Mouse (Mus musculus): ENCODE results near the gene Rock2.

DNA sequence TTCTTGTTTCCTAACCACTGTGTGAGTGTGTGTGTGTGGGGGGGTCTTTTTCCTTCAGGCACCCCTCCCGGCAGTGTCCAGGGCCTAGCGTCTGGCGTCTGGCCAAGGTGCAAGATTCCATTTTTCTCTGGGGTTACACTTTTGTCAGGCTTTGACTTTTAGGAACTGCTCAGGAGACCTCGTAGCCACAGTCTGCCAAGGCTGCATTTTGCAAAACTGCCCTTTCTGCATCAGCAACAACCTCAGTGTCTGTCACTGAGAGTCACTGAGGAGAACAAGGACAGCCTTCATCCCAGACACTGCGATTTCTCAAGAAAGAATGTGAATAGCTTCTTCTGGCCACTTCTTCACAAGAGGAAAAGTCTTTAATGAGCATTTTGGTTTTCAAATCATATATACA, 17.6 kb upstream of the Rock2 start:
- TF ChIP-seq CTCF (IDR thresholded peaks at IDR 0.05; ENCODE audit: extremely low read depth, insufficient read length, insufficient replicate concordance, low read depth, low read length) (no peak), POLR2A (IDR thresholded peaks at IDR 0.05; ENCODE audit: low read depth, low read length) (no peak)

Data from small intestine, adult 2 months (tissue).